Mouse (Mus musculus): ENCODE results near the gene Gnb1l. TPM values are rescaled to one million over a fixed set of nuclear protein-coding genes. Genes with fewer than 3 reads are reported as not detected.

Gnb1l gene
- polyA plus RNA-seq (2014; fragmentation: Illumina TruSeq; extraction: RNeasy Lipid Tissue Mini Kit (QIAGEN cat#74804); ENCODE audit: low read depth, low replicate concordance), result 4.4 TPM

GRCm38 (mm10) chr16:18498558-18498990 is at the start of gene Gnb1l, which contains the start of gene Rtl10:
Gnb1l (plus strand) TSS chr16:18498713.
Rtl10 (plus strand) TSS chr16:18498901.

DNA sequence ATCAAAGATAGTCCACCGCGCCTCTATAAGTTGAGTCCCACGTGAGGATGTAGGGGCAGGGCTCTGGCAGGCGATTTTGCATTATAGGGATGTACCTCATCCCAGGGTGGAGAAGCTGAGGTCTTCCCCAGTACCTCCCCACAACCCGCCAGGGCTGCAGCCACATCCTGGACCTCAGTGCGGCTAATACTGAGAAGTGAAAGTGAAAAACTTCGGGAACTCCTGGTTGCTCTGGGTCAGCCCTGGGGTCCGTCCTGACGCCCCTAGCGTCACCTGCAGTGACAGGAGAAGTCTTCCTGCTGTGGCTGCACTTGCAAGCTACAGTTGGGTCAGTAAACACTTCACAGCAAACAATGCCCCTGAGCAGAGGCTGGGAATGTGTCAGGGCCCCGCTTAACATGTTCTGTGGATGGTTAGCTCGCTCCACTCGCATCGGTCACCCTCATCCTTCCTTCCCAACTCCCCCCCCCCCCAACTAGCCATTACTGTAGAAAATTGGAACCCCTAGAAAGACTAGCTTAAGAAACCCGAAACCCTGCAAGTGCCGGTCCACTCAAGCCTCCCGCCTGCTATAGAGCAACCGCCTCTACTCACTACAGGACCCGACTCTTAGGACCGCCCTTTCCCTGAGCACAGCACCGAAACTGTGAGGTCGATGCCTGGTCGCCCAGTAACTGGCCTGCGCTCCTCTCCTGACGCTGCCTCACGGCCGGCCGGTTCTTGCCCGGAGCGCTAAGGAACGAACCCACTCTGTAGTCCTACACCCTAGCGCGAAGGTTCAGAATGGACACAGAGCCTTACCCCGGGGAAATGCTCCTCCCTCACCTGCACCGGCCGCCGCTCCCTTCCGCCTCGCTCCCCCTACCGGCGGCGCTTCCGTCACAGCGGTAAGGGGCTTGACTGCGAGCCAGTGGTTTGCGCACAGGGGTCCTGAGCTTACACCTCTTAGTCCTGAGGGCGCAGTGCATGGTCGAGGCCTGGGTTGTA is 91.6 kb downstream of the Gnb1l start, which contains the start of gene Tbx1:
TSS of gene Tbx1 (minus strand) at position 868 of the 987 bp plus-strand sequence.

Other genes starting within 250 kb of the Gnb1l start
- gene Ranbp1, start 250.0 kb upstream of the Gnb1l start, polyA plus RNA-seq (2014; fragmentation: Illumina TruSeq; extraction: RNeasy Lipid Tissue Mini Kit (QIAGEN cat#74804); ENCODE audit: low read depth, low replicate concordance), result 48.5 TPM
- gene Gm49776, start 240.4 kb upstream of the Gnb1l start, polyA plus RNA-seq (2014; fragmentation: Illumina TruSeq; extraction: RNeasy Lipid Tissue Mini Kit (QIAGEN cat#74804); ENCODE audit: low read depth, low replicate concordance), result not detected
- 8.7 TPM for gene Dgcr8, start 209.5 kb upstream of the Gnb1l start, polyA plus RNA-seq (2014; fragmentation: Illumina TruSeq; extraction: RNeasy Lipid Tissue Mini Kit (QIAGEN cat#74804); ENCODE audit: low read depth, low replicate concordance)
- gene Tango2, start 150.6 kb upstream of the Gnb1l start, polyA plus RNA-seq (2014; fragmentation: Illumina TruSeq; extraction: RNeasy Lipid Tissue Mini Kit (QIAGEN cat#74804); ENCODE audit: low read depth, low replicate concordance), result 260 TPM
- 15.8 TPM for gene Arvcf, start 150.5 kb upstream of the Gnb1l start, polyA plus RNA-seq (2014; fragmentation: Illumina TruSeq; extraction: RNeasy Lipid Tissue Mini Kit (QIAGEN cat#74804); ENCODE audit: low read depth, low replicate concordance)
- gene Txnrd2, start 72.3 kb upstream of the Gnb1l start, polyA plus RNA-seq (2014; fragmentation: Illumina TruSeq; extraction: RNeasy Lipid Tissue Mini Kit (QIAGEN cat#74804); ENCODE audit: low read depth, low replicate concordance), result 45.8 TPM
- 213 TPM for gene Comt, start 71.9 kb upstream of the Gnb1l start, polyA plus RNA-seq (2014; fragmentation: Illumina TruSeq; extraction: RNeasy Lipid Tissue Mini Kit (QIAGEN cat#74804); ENCODE audit: low read depth, low replicate concordance)
- gene Rtl10, start 188 bp downstream of the Gnb1l start, polyA plus RNA-seq (2014; fragmentation: Illumina TruSeq; extraction: RNeasy Lipid Tissue Mini Kit (QIAGEN cat#74804); ENCODE audit: low read depth, low replicate concordance), result 1.8 TPM
- gene Tbx1, start 92.0 kb downstream of the Gnb1l start, polyA plus RNA-seq (2014; fragmentation: Illumina TruSeq; extraction: RNeasy Lipid Tissue Mini Kit (QIAGEN cat#74804); ENCODE audit: low read depth, low replicate concordance), result 0.71 TPM
- not detected for gene Gp1bb, start 123.7 kb downstream of the Gnb1l start, polyA plus RNA-seq (2014; fragmentation: Illumina TruSeq; extraction: RNeasy Lipid Tissue Mini Kit (QIAGEN cat#74804); ENCODE audit: low read depth, low replicate concordance)
- 2.8 TPM for gene Gm49601, start 127.7 kb downstream of the Gnb1l start, polyA plus RNA-seq (2014; fragmentation: Illumina TruSeq; extraction: RNeasy Lipid Tissue Mini Kit (QIAGEN cat#74804); ENCODE audit: low read depth, low replicate concordance)
- gene Sept5, start 131.2 kb downstream of the Gnb1l start, polyA plus RNA-seq (2014; fragmentation: Illumina TruSeq; extraction: RNeasy Lipid Tissue Mini Kit (QIAGEN cat#74804); ENCODE audit: low read depth, low replicate concordance), result 5.7 TPM